In genomic region chr2:153445137-153446016, GRCm38 (mm10) we compare ENCODE assay signal across 8 mouse cellular contexts. TPM values are rescaled to one million over a fixed set of nuclear protein-coding genes. Genes with fewer than 3 reads are reported as not detected.
DNase-seq lines count a peak whose midpoint lies in the region; ATAC-seq and TF ChIP-seq lines count a peak whose summit lies in the region.

No protein-coding gene starts in this region.

- no peak for TF ChIP-seq CTCF in liver, postnatal 0 days (IDR thresholded peaks at IDR 0.05; ENCODE audit: low read depth)
- TF ChIP-seq CTCF in olfactory bulb, adult 2 months (IDR thresholded peaks at IDR 0.05; ENCODE audit: insufficient read depth, low read depth, low read length), result no peak

- DNase-seq in adrenal gland, adult 2 months, result peak; percentile 43
- no peak for DNase-seq in adrenal gland, adult 8-10 months
- DNase-seq in embryonic facial prominence, embryonic 11.5 days (ENCODE audit: low spot score), result peak; percentile 70
- peak; percentile 26 for DNase-seq in liver, postnatal 0 days
- DNase-seq in layer of hippocampus, adult 9-10 months (ENCODE audit: low spot score), result no peak

- peak overlapping the region; percentile 86 for H3K27ac ChIP-seq in embryonic facial prominence, embryonic 11.5 days (replicated peaks; ENCODE audit: low read depth, low read length)
- H3K27ac ChIP-seq in hindbrain, embryonic 13.5 days, result peak overlapping the region; percentile 99
- H3K27ac ChIP-seq in liver, postnatal 0 days (ENCODE audit: low read depth), result peak overlapping the region; percentile 51
- H3K27ac ChIP-seq in olfactory bulb, adult 2 months (ENCODE audit: insufficient read depth, low read depth, low read length), result no peak overlapping the region

- peak overlapping the region; percentile 71 for H3K9ac ChIP-seq in embryonic facial prominence, embryonic 11.5 days (replicated peaks; ENCODE audit: low read length)
- peak overlapping the region; percentile 98 for H3K9ac ChIP-seq in hindbrain, embryonic 13.5 days
- peak overlapping the region; percentile 44 for H3K9ac ChIP-seq in liver, postnatal 0 days (replicated peaks)

- peaks cover 10% of the 10 kb centered on the region for H3K4me1 ChIP-seq in embryonic facial prominence, embryonic 11.5 days (ENCODE audit: control insufficient read depth, insufficient read depth, low read length)
- peaks cover 39% of the 10 kb centered on the region for H3K4me1 ChIP-seq in hindbrain, embryonic 13.5 days (replicated peaks)
- peaks cover 34% of the 10 kb centered on the region for H3K4me1 ChIP-seq in liver, postnatal 0 days (ENCODE audit: insufficient read depth)
- peaks cover 26% of the 10 kb centered on the region for H3K4me1 ChIP-seq in olfactory bulb, adult 2 months (ENCODE audit: control insufficient read depth, insufficient read depth, low read length)

- no peaks in the 10 kb centered on the region for H3K27me3 ChIP-seq in embryonic facial prominence, embryonic 11.5 days (ENCODE audit: control insufficient read depth, insufficient read depth, low read length)
- no peaks in the 10 kb centered on the region for H3K27me3 ChIP-seq in hindbrain, embryonic 13.5 days
- H3K27me3 ChIP-seq in liver, postnatal 0 days (ENCODE audit: insufficient read depth, low read length), result peaks cover 14% of the 10 kb centered on the region

- no peaks in the 10 kb centered on the region for H3K36me3 ChIP-seq in embryonic facial prominence, embryonic 11.5 days (replicated peaks; ENCODE audit: control insufficient read depth, insufficient read depth, low read depth, low read length)
- H3K36me3 ChIP-seq in hindbrain, embryonic 13.5 days, result no peaks in the 10 kb centered on the region
- H3K36me3 ChIP-seq in liver, postnatal 0 days (replicated peaks; ENCODE audit: insufficient read depth, low read length), result no peaks in the 10 kb centered on the region

- WGBS in embryonic facial prominence, embryonic 11.5 days, result under 1% methylated on average over 58 of the region's 59 CpGs
- WGBS in hindbrain, embryonic 13.5 days, result under 1% methylated on average over 59 of the region's 59 CpGs
- WGBS in liver, postnatal 0 days (ENCODE audit: insufficient replicate concordance), result under 1% methylated on average over 54 of the region's 59 CpGs
- under 1% methylated on average over 58 of the region's 59 CpGs for WGBS in olfactory bulb, adult 2 months

- H3K9me3 ChIP-seq in embryonic facial prominence, embryonic 11.5 days (replicated peaks; ENCODE audit: control insufficient read depth, low read length), result no peaks in the 10 kb centered on the region
- H3K9me3 ChIP-seq in hindbrain, embryonic 13.5 days, result no peaks in the 10 kb centered on the region
- H3K9me3 ChIP-seq in liver, postnatal 0 days (ENCODE audit: low read length), result no peaks in the 10 kb centered on the region

- no peak for TF ChIP-seq POLR2A in olfactory bulb, adult 2 months (IDR thresholded peaks at IDR 0.05; ENCODE audit: insufficient read depth, low read depth, low read length)

- no peak for TF ChIP-seq EP300 in liver, postnatal 0 days (IDR thresholded peaks at IDR 0.05; ENCODE audit: low read depth)

- peak; percentile 18 for ATAC-seq in CD4-positive, CD25-positive, alpha-beta regulatory T cell, adult 4 months
- ATAC-seq in embryonic facial prominence, embryonic 11.5 days (replicated peaks; ENCODE audit: insufficient number of reproducible peaks, low FRiP score, low TSS enrichment, low read depth), result peak; percentile 54
- peak; percentile 59 for ATAC-seq in hindbrain, embryonic 13.5 days (ENCODE audit: low FRiP score)
- peak; percentile 9 for ATAC-seq in liver, postnatal 0 days

- peak overlapping the region; percentile 95 for H3K4me2 ChIP-seq in embryonic facial prominence, embryonic 11.5 days (ENCODE audit: low read depth, low read length)
- peak overlapping the region; percentile 95 for H3K4me2 ChIP-seq in hindbrain, embryonic 13.5 days
- H3K4me2 ChIP-seq in liver, postnatal 0 days (ENCODE audit: low read depth, low read length), result peak overlapping the region; percentile 99

- H3K4me3 ChIP-seq in embryonic facial prominence, embryonic 11.5 days (ENCODE audit: low read depth, low read length), result peak overlapping the region; percentile 83
- H3K4me3 ChIP-seq in hindbrain, embryonic 13.5 days, result peak overlapping the region; percentile 95
- peak overlapping the region; percentile 63 for H3K4me3 ChIP-seq in liver, postnatal 0 days (ENCODE audit: low read depth, low read length)
- peak overlapping the region; percentile 61 for H3K4me3 ChIP-seq in olfactory bulb, adult 2 months (ENCODE audit: insufficient read depth, low read depth, low read length)

RNA-seq across cellular contexts. Expression of gene 4930404H24Rik, which starts 47.2 kb away (rescaled TPM):
- not detected for total RNA-seq in adrenal gland, adult 2 months (2021)
- not detected in 2 replicates for polyA plus RNA-seq in adrenal gland, adult 2 months (2012; rRNA removed)
- not detected for total RNA-seq in adrenal gland, adult 8-10 months (2022)
- not detected for polyA plus RNA-seq in CD4-positive, CD25-positive, alpha-beta regulatory T cell, adult 4 months (2017; shearing (Covaris generic))
- not detected in 2 replicates for polyA plus RNA-seq in embryonic facial prominence, embryonic 11.5 days (2014; fragmentation: Nextera tagmentation; extraction: Ambion mirVana)
- polyA plus RNA-seq in hindbrain, embryonic 13.5 days (2015; fragmentation: Nextera tagmentation; extraction: Ambion mirVana), result not detected in 2 replicates
- not detected in 2 replicates for polyA plus RNA-seq in liver, postnatal 0 days (2015; fragmentation: Nextera tagmentation; extraction: Ambion mirVana)
- polyA plus RNA-seq in olfactory bulb, adult 2 months (2012; ENCODE audit: insufficient read depth, insufficient read length, low replicate concordance, missing spikeins), result not detected in 2 replicates

Comparison
In these comparisons a context has a peak if more than half of its experiments do, and no peak if none do; other contexts are left out.
1. DNase-seq: peak in adrenal gland, adult 2 months (single experiment), embryonic facial prominence, embryonic 11.5 days (single experiment) and liver, postnatal 0 days (single experiment); none in adrenal gland, adult 8-10 months (single experiment) and layer of hippocampus, adult 9-10 months (single experiment).
2. ATAC-seq: peak in every context shown above with its lines; median percentile 59 in hindbrain, embryonic 13.5 days; 54 in embryonic facial prominence, embryonic 11.5 days; 18 in CD4-positive, CD25-positive, alpha-beta regulatory T cell, adult 4 months; 9 in liver, postnatal 0 days.
3. H3K9ac ChIP-seq: peak in every context shown above with its lines; median percentile 98 in hindbrain, embryonic 13.5 days; 71 in embryonic facial prominence, embryonic 11.5 days; 44 in liver, postnatal 0 days.
4. Peak in every context shown above with its lines, with median percentiles within 50 percentile points of each other: H3K4me2 ChIP-seq and H3K4me3 ChIP-seq.